Mouse (Mus musculus) spleen, adult 2 months (tissue): ENCODE data around the gene Gm10057. TPM values are rescaled to one million over a fixed set of nuclear protein-coding genes. Genes with fewer than 3 reads are reported as not detected.
"Not testable (repeated sequence)": the region's sequence is repeated elsewhere in the genome, so short reads cannot be mapped to it uniquely, and the experiment has no call there.

Experiments used
- DNase-seq, 2 experiments: peaks; one replicate each; pipeline versions ENCODE4 v3.0.0 to v3.0.0-alpha.2; 2012 to 2021; ENCODE audit warnings: low spot score in 2 of 2, low read depth in 1 of 2
- H3K27ac ChIP-seq: fragments of 200-500 bp; 2 replicates; pipeline ENCODE4 v1.5.1; 2012; ENCODE audit warnings: low read length, inconsistent platforms; ENCODE audit not compliant: insufficient read depth
- H3K27me3 ChIP-seq: fragments of 200-500 bp; 2 replicates; pipeline ENCODE4 v1.6.1; 2012; ENCODE audit warnings: mild to moderate bottlenecking, moderate library complexity, low read length, inconsistent platforms; ENCODE audit not compliant: control insufficient read depth, insufficient read depth
- H3K36me3 ChIP-seq: fragments of 200-500 bp; 2 replicates; pipeline ENCODE4 v1.6.1; 2012; ENCODE audit warnings: mild to moderate bottlenecking, low read length, inconsistent platforms; ENCODE audit not compliant: control insufficient read depth, insufficient read depth
- H3K4me1 ChIP-seq: fragments of 200-500 bp; 2 replicates; pipeline ENCODE4 v1.6.1; 2011; ENCODE audit warnings: inconsistent platforms; ENCODE audit not compliant: control insufficient read depth, insufficient read depth, insufficient read length
- H3K4me3 ChIP-seq: fragments of 200-500 bp; 2 replicates; pipeline ENCODE4 v1.5.1; 2011; ENCODE audit warnings: mild to moderate bottlenecking, inconsistent platforms; ENCODE audit not compliant: insufficient read depth, insufficient read length; ENCODE audit errors: extremely low read depth
- polyA plus RNA-seq: library from polyadenylated mRNA; depleted of rRNA; stranded (reverse); fragments of >200 nt; gene quantifications from 2 replicates; pipeline ENCODE4 v1.2.3, GENCODE M21; 2012; rRNA removed

Gene Gm10057
- not detected in 2 replicates for polyA plus RNA-seq

DNA sequence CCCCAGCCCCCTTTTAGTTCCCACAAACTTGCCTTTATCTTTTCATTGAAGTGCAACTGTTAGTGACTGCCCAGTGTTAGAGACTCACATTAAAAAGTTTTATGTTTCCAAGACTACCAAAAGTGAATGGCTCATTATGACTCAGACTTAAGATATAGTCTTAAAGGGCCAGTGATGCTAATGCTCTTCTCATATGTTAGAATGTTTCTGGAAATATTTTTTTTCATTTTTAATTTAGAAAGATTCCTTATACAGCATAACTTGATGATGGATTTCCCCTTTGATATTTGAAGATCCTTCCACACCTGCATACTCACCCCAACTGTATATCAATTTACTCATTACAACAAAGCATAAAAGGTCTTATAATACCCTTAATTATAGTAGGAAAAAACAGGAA lies at the start of gene Gm10057:
TSS of gene Gm10057 (minus strand) at position 101 of the 400 bp plus-strand sequence.
- H3K4me3 ChIP-seq, H3K27ac ChIP-seq, H3K36me3 ChIP-seq, DNase-seq, H3K27me3 ChIP-seq, H3K4me1 ChIP-seq: not testable (repeated sequence)

DNA sequence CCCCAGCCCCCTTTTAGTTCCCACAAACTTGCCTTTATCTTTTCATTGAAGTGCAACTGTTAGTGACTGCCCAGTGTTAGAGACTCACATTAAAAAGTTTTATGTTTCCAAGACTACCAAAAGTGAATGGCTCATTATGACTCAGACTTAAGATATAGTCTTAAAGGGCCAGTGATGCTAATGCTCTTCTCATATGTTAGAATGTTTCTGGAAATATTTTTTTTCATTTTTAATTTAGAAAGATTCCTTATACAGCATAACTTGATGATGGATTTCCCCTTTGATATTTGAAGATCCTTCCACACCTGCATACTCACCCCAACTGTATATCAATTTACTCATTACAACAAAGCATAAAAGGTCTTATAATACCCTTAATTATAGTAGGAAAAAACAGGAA lies 21.1 kb downstream of the Gm10057 start, which contains the start of gene 4921511M17Rik:
TSS of gene 4921511M17Rik (minus strand) at position 101 of the 400 bp plus-strand sequence.
- DNase-seq, H3K4me3 ChIP-seq, H3K27me3 ChIP-seq, H3K36me3 ChIP-seq, H3K27ac ChIP-seq, H3K4me1 ChIP-seq: not testable (repeated sequence)

DNA sequence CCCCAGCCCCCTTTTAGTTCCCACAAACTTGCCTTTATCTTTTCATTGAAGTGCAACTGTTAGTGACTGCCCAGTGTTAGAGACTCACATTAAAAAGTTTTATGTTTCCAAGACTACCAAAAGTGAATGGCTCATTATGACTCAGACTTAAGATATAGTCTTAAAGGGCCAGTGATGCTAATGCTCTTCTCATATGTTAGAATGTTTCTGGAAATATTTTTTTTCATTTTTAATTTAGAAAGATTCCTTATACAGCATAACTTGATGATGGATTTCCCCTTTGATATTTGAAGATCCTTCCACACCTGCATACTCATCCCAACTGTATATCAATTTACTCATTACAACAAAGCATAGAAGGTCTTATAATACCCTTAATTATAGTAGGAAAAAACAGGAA lies 42.3 kb downstream of the Gm10057 start, which contains the start of gene Samt1:
TSS of gene Samt1 (minus strand) at position 101 of the 400 bp plus-strand sequence.
- not testable (repeated sequence) for H3K4me1 ChIP-seq, H3K27ac ChIP-seq, H3K27me3 ChIP-seq, DNase-seq, H3K4me3 ChIP-seq, H3K36me3 ChIP-seq

Other genes starting within 250 kb of the Gm10057 start
- gene Spin2c, start 222.8 kb downstream of the Gm10057 start, polyA plus RNA-seq: 0.15 and 0.31 TPM in 2 replicates
- not detected in 2 replicates for gene Samt1, start 42.4 kb downstream of the Gm10057 start, polyA plus RNA-seq
- gene 4921511M17Rik, start 21.2 kb downstream of the Gm10057 start, polyA plus RNA-seq: not detected in 2 replicates
- gene Gm15140, start 65.6 kb upstream of the Gm10057 start, polyA plus RNA-seq: not detected in 2 replicates